Mouse (Mus musculus) forebrain, embryonic 16.5 days (tissue): ENCODE measurements around the gene Ubox5. TPM values are rescaled to one million over a fixed set of nuclear protein-coding genes. Genes with fewer than 3 reads are reported as not detected.
"Not testable (repeated sequence)": the region's sequence is repeated elsewhere in the genome, so short reads cannot be mapped to it uniquely, and the experiment has no call there.

ENCODE experiments used
- ATAC-seq: fragments of 200-750 bp; cut with Nextera tagmentation; 2 replicates; pipeline ENCODE4 v1.8.0; 2017; ENCODE audit warnings: mild to moderate bottlenecking, moderate library complexity
- H3K27ac ChIP-seq: fragments of 300-500 bp; sonication (generic); 2 replicates; pipeline ENCODE4 v1.5.1; 2014; ENCODE audit warnings: low read length, control low read depth
- H3K27me3 ChIP-seq: fragments of 300-500 bp; sonication (generic); replicated peaks from 2 replicates; pipeline ENCODE4 v1.6.1; 2014; ENCODE audit warnings: low read length; ENCODE audit not compliant: control insufficient read depth, insufficient read depth
- H3K36me3 ChIP-seq: fragments of 300-500 bp; sonication (generic); 2 replicates; pipeline ENCODE4 v1.6.1; 2014; ENCODE audit not compliant: control insufficient read depth, insufficient read depth
- H3K4me1 ChIP-seq: fragments of 300-500 bp; sonication (generic); replicated peaks from 2 replicates; pipeline ENCODE4 v1.6.1; 2014; ENCODE audit warnings: low read length; ENCODE audit not compliant: control insufficient read depth, insufficient read depth
- H3K4me2 ChIP-seq: fragments of 300-500 bp; sonication (generic); 2 replicates; pipeline ENCODE4 v1.6.1; 2014; ENCODE audit warnings: mild to moderate bottlenecking, low read length, control low read depth
- H3K4me3 ChIP-seq: fragments of 300-500 bp; sonication (generic); replicated peaks from 2 replicates; pipeline ENCODE4 v1.5.1; 2014; ENCODE audit warnings: mild to moderate bottlenecking, low read length, control low read depth
- H3K9ac ChIP-seq: fragments of 300-500 bp; sonication (generic); replicated peaks from 2 replicates; pipeline ENCODE4 v1.6.1; 2014; ENCODE audit warnings: low read depth, low read length, control low read depth
- H3K9me3 ChIP-seq: fragments of 300-500 bp; sonication (generic); 2 replicates; pipeline ENCODE4 v1.6.1; 2016; ENCODE audit warnings: low read length; ENCODE audit not compliant: control insufficient read depth
- WGBS: fragments of 180-500 bp; shearing (Covaris S2); extraction: QIAGEN DNeasy Blood & Tissue Kit; methylation state at CpG from one replicate; pipeline ENCODE4 v1.1.7; 2014; 5-methylcytosine and 5-hydroxymethylcytosine counted together
- polyA plus RNA-seq: library from polyadenylated mRNA; unstranded; fragments of >200 nt; fragmentation: Nextera tagmentation; extraction: Ambion mirVana; gene quantifications from 2 replicates; pipeline ENCODE4 v1.2.1, GENCODE M21; 2015

Gene Ubox5
- polyA plus RNA-seq, 1 experiment from 2014 or later, result 14.7 TPM

DNA sequence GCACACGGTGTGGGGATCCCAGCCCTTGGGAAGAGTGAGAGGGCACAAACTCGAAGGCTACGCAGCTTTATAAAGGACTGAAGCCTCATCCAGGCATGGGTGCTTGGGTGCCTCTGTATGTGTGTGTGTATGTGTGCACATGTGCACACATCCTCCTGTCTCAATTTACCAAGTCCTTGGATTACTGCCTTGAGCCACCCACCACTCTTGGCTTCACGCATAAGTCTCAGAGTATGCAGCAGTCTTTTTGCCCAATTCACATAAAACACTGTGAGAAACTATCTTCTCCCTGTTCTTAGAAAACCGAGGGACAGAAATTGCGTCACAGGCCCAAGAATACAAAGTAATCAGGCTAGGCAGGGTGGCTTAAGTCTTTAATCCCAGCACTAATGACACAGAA lies 43.8 kb downstream of the Ubox5 start:
- Histone ChIP-seq H3K9me3 (no peaks in the 10 kb centered on the region), H3K4me3 (no peak overlapping the region), H3K27me3 (peaks cover 25% of the 10 kb centered on the region), H3K4me2 (no peak overlapping the region), H3K9ac (no peak overlapping the region), H3K27ac (no peak overlapping the region), H3K4me1 (peaks cover 1% of the 10 kb centered on the region), H3K36me3 (peaks cover 3% of the 10 kb centered on the region; the same call in 1 of the 2 replicates)
- no peak for ATAC-seq
- 83% methylated on average over 6 of the region's 6 CpGs for WGBS

DNA sequence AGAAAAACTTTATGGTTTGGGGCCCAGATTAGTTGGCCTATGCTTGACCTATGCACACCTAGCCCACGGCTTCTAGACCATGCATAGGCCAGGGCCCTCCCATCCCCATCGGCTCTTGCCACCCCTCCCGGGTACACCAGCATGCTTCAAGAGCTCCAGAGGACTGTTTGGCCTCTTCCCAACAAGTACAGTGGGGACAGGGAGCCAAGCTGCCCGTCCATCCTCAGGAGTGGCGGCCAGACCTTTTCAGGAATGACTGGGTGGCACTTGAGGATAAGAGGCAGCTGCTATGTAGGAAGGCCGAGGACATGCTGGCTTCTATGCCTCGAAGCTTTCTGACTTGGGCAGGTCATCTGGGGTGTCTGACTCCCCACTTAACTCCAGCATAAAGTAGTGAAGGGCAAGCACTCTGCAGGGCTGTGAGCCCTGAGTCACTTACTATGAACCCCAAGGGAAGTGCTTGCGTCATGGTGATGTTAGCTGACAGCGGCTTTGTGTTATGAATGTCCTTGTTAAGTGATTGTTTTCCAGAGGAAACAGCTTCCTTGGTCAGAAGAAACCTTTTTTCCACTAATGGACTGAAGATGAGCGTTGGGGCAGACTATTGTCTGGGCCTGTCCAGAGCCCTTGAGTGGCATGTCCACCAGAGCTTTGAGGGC lies 45.8 kb downstream of the Ubox5 start:
- Histone ChIP-seq H3K4me1 (peaks cover 10% of the 10 kb centered on the region), H3K9me3 (no peaks in the 10 kb centered on the region), H3K36me3 (no peaks in the 10 kb centered on the region), H3K4me2 (no peak overlapping the region), H3K9ac (no peak overlapping the region), H3K27me3 (peaks cover 44% of the 10 kb centered on the region), H3K4me3 (no peak overlapping the region), H3K27ac (no peak overlapping the region)
- no peak for ATAC-seq
- 76% methylated on average over 10 of the region's 10 CpGs for WGBS

- Histone ChIP-seq H3K4me1 (peaks cover 13% of the 10 kb centered on the region), H3K27me3 (peaks cover 57% of the 10 kb centered on the region), H3K27ac (no peak within 1 kb of the TSS), H3K9ac (no peak within 1 kb of the TSS), H3K36me3 (no peaks in the 10 kb centered on the region), H3K9me3 (no peaks in the 10 kb centered on the region), H3K4me2 (no peak within 1 kb of the TSS), H3K4me3 (no peak within 1 kb of the TSS)
- 28% methylated on average over 10 of the region's 10 CpGs for WGBS
- no peak for ATAC-seq
These were observed 47.3 kb downstream of the Ubox5 start, which contains the start of gene Avp for GRCm38 (mm10) chr2:130582552-130582951. Avp (minus strand) TSS chr2:130582554.

DNA sequence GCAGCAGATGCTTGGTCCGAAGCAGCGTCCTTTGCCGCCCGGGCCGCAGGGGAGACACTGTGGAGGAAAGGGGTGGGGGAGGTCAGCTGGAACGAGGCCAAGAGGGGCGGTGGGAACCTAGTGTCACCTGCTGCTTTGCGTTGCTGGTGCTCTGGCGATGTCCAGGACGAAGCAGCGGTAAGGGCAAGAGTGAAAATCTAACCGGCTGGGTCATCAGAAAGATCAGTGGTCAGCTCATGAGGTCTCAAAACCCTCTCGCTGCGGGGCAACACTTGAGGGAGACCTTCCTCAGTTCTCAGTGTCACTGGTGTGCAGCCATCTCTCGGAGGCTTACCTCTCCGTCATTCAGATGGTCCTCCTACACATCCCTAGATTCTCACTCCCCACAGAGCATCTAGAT lies 48.6 kb downstream of the Ubox5 start:
- Histone ChIP-seq H3K9ac (peak overlapping the region; percentile 22; the same call in 1 of the 2 replicates), H3K4me3 (peak overlapping the region; percentile 34)
- WGBS, result 1% methylated on average over 16 of the region's 16 CpGs

DNA sequence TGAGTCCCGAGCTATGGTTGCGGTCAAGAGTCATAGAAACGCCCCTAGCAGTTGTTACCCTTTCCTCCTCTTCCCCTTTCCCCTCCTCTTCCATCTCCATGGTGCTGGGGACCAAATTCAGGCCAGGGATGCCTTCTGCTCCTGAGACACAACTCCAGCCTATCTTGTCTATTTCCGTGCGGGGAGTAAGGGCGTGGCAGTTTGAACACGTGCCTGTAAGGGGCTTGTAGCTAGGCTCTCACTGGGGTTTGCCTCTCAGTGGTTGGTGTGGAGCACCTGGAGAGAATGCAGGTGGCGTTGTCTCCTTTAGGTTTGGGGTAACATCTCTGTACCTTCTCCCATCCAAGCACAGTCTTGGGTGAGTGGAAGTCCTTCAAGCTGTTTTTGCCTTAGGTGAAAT lies 50.0 kb downstream of the Ubox5 start:
- Histone ChIP-seq H3K4me3 (no peak overlapping the region), H3K27ac (no peak overlapping the region), H3K4me1 (peaks cover 17% of the 10 kb centered on the region), H3K36me3 (no peaks in the 10 kb centered on the region), H3K4me2 (no peak overlapping the region), H3K9ac (no peak overlapping the region), H3K27me3 (peaks cover 77% of the 10 kb centered on the region), H3K9me3 (no peaks in the 10 kb centered on the region)
- no peak for ATAC-seq
- WGBS, result 6% methylated on average over 8 of the region's 8 CpGs

More for the DNA sequence above, 48.6 kb downstream of the Ubox5 start:
- Histone ChIP-seq H3K9me3 (no peaks in the 10 kb centered on the region), H3K27me3 (peaks cover 65% of the 10 kb centered on the region), H3K36me3 (no peaks in the 10 kb centered on the region), H3K4me2 (peak overlapping the region; percentile 46), H3K4me1 (peaks cover 16% of the 10 kb centered on the region), H3K27ac (no peak overlapping the region)
- no peak for ATAC-seq

GRCm38 (mm10) chr2:130578148-130578547 lies 51.7 kb downstream of the Ubox5 start:
- Histone ChIP-seq H3K36me3 (no peaks in the 10 kb centered on the region), H3K4me1 (peaks cover 17% of the 10 kb centered on the region), H3K9ac (no peak overlapping the region), H3K4me3 (no peak overlapping the region), H3K27me3 (peaks cover 72% of the 10 kb centered on the region), H3K4me2 (no peak overlapping the region), H3K27ac (no peak overlapping the region), H3K9me3 (no peaks in the 10 kb centered on the region)
- ATAC-seq, result no peak
- WGBS, result 12% methylated on average over 10 of the region's 11 CpGs

- H3K4me2 ChIP-seq, result no peak overlapping the region
These were observed 52.2 kb downstream of the Ubox5 start for GRCm38 (mm10) chr2:130577632-130578031.

GRCm38 (mm10) chr2:130577021-130577420 lies 52.8 kb downstream of the Ubox5 start:
- Histone ChIP-seq H3K36me3 (no peaks in the 10 kb centered on the region), H3K4me2 (no peak overlapping the region), H3K9ac (no peak overlapping the region), H3K9me3 (no peaks in the 10 kb centered on the region), H3K4me1 (peaks cover 17% of the 10 kb centered on the region), H3K27me3 (peaks cover 61% of the 10 kb centered on the region), H3K4me3 (no peak overlapping the region), H3K27ac (no peak overlapping the region)
- no peak for ATAC-seq
- 4% methylated on average over 9 of the region's 9 CpGs for WGBS

More at GRCm38 (mm10) chr2:130577632-130578031, 52.2 kb downstream of the Ubox5 start:
- Histone ChIP-seq H3K4me3 (no peak overlapping the region), H3K36me3 (no peaks in the 10 kb centered on the region), H3K9me3 (no peaks in the 10 kb centered on the region), H3K27me3 (peaks cover 67% of the 10 kb centered on the region), H3K4me1 (peaks cover 17% of the 10 kb centered on the region), H3K27ac (no peak overlapping the region), H3K9ac (no peak overlapping the region)
- WGBS, result 4% methylated on average over 12 of the region's 12 CpGs
- peak; percentile 26; the same call in 1 of the 2 replicates for ATAC-seq

- not testable (repeated sequence) for H3K36me3 ChIP-seq, H3K9me3 ChIP-seq, H3K27ac ChIP-seq, ATAC-seq
- peak overlapping the region; percentile 40 for H3K4me2 ChIP-seq
- 3% methylated on average over 28 of the region's 32 CpGs for WGBS
- H3K4me3 ChIP-seq, result peak overlapping the region; percentile 2; the same call in 1 of the 2 replicates
- peaks cover 17% of the 10 kb centered on the region for H3K4me1 ChIP-seq
- peaks cover 57% of the 10 kb centered on the region for H3K27me3 ChIP-seq
- H3K9ac ChIP-seq, result peak overlapping the region; percentile 31; the same call in 1 of the 2 replicates
These were observed 53.3 kb downstream of the Ubox5 start for GRCm38 (mm10) chr2:130576564-130576963.
